Mouse (Mus musculus) WW6 (cell line): ENCODE results near the gene Gm3417.
A peak's percentile ranks its signal among the peaks of the same experiment; 100 is the strongest.
"Not testable (repeated sequence)": the region's sequence is repeated elsewhere in the genome, so short reads cannot be mapped to it uniquely, and the experiment has no call there.

Source experiments
- DNase-seq: peaks from one replicate; pipeline ENCODE4 v3.0.0-alpha.2; 2013; ENCODE audit warnings: low read depth, low spot score

Gm3417 gene

GRCm38 (mm10) chr17:14958686-14959327 is 19.8 kb downstream of the Gm3417 start:
- no peak for DNase-seq

- no peak for DNase-seq
Observed at GRCm38 (mm10) chr17:14953452-14953851, 25.1 kb downstream of the Gm3417 start.

GRCm38 (mm10) chr17:14949161-14949827 is 29.3 kb downstream of the Gm3417 start:
- DNase-seq = no peak

GRCm38 (mm10) chr17:14944551-14944950 is 34.0 kb downstream of the Gm3417 start:
- no peak for DNase-seq

- DNase-seq = no peak
Observed at GRCm38 (mm10) chr17:14943729-14944059, 34.9 kb downstream of the Gm3417 start.

- DNase-seq = peak; percentile 93
Observed at GRCm38 (mm10) chr17:14943009-14943728, 35.4 kb downstream of the Gm3417 start, which contains the start of the genes Wdr27 and 1600012H06Rik. Wdr27 (minus strand) TSS chr17:14943158. 1600012H06Rik (plus strand) TSS chr17:14943184.

GRCm38 (mm10) chr17:14942181-14942580 is 36.4 kb downstream of the Gm3417 start:
- DNase-seq = not testable (repeated sequence)

- DNase-seq = no peak
Observed at GRCm38 (mm10) chr17:14935841-14936605, 42.6 kb downstream of the Gm3417 start.

- not testable (repeated sequence) for DNase-seq
Observed at GRCm38 (mm10) chr17:14935280-14935679, 43.3 kb downstream of the Gm3417 start.

GRCm38 (mm10) chr17:14931469-14931868 is 47.1 kb downstream of the Gm3417 start:
- DNase-seq = no peak

- no peak for DNase-seq
Observed at GRCm38 (mm10) chr17:14930697-14931096, 47.9 kb downstream of the Gm3417 start.

GRCm38 (mm10) chr17:14928631-14929030 is 50.0 kb downstream of the Gm3417 start:
- no peak for DNase-seq

- no peak for DNase-seq
Observed at GRCm38 (mm10) chr17:14927644-14928218, 50.9 kb downstream of the Gm3417 start.

GRCm38 (mm10) chr17:14921582-14921981 is 57.0 kb downstream of the Gm3417 start:
- no peak for DNase-seq

GRCm38 (mm10) chr17:14917866-14918265 is 60.7 kb downstream of the Gm3417 start:
- no peak for DNase-seq

- DNase-seq = no peak
Observed at GRCm38 (mm10) chr17:14914401-14914800, 64.2 kb downstream of the Gm3417 start.
